Mouse (Mus musculus) gastrocnemius, adult 8-10 months (tissue): ENCODE results near the gene Med17. TPM values are rescaled to one million over a fixed set of nuclear protein-coding genes. Genes with fewer than 3 reads are reported as not detected.

ENCODE experiments used
- DNase-seq, 2 experiments: peaks; one replicate each; pipeline ENCODE4 v3.0.0; 2022; ENCODE audit warnings: low spot score in 2 of 2
- total RNA-seq, 4 experiments: library from RNA; stranded (reverse); gene quantifications; 2 replicates each; pipeline ENCODE4 v1.2.4; 2022

The Med17 gene
- total RNA-seq, 4 experiments from 2014 or later = 9.5 to 11.0 (median 10.3) TPM

- no peak for DNase-seq
Observed at GRCm38 (mm10) chr9:15289251-15289650, 9.5 kb upstream of the Med17 start.

GRCm38 (mm10) chr9:15288402-15288801 is 8.7 kb upstream of the Med17 start:
- DNase-seq = no peak

GRCm38 (mm10) chr9:15287846-15288245 is 8.1 kb upstream of the Med17 start:
- no peak for DNase-seq

- no peak for DNase-seq
Observed at GRCm38 (mm10) chr9:15285443-15285842, 5.7 kb upstream of the Med17 start.

GRCm38 (mm10) chr9:15280491-15280879 is 754 bp upstream of the Med17 start:
- DNase-seq = no peak

GRCm38 (mm10) chr9:15279139-15279648 is 537 bp downstream of the Med17 start:
- DNase-seq = no peak

- DNase-seq = no peak
Observed at GRCm38 (mm10) chr9:15278343-15278742, 1.4 kb downstream of the Med17 start.

- DNase-seq = no peak
Observed at GRCm38 (mm10) chr9:15276855-15277254, 2.9 kb downstream of the Med17 start.

GRCm38 (mm10) chr9:15273981-15274380 is 5.8 kb downstream of the Med17 start:
- DNase-seq = no peak

- DNase-seq = no peak
Observed at GRCm38 (mm10) chr9:15263487-15263886, 16.2 kb downstream of the Med17 start.

GRCm38 (mm10) chr9:15261980-15262379 is 17.8 kb downstream of the Med17 start:
- no peak for DNase-seq

- DNase-seq = no peak
Observed at GRCm38 (mm10) chr9:15256214-15256613, 23.5 kb downstream of the Med17 start.

GRCm38 (mm10) chr9:15254501-15254900 is 25.2 kb downstream of the Med17 start:
- DNase-seq = no peak

- DNase-seq = no peak
Observed at GRCm38 (mm10) chr9:15252196-15252595, 27.5 kb downstream of the Med17 start.

- DNase-seq = no peak
Observed at GRCm38 (mm10) chr9:15250376-15250775, 29.4 kb downstream of the Med17 start.

GRCm38 (mm10) chr9:15245319-15246075 is 34.2 kb downstream of the Med17 start:
- DNase-seq = no peak

GRCm38 (mm10) chr9:15242130-15242529 is 37.6 kb downstream of the Med17 start:
- no peak for DNase-seq

- DNase-seq = no peak
Observed at GRCm38 (mm10) chr9:15241596-15241939, 38.2 kb downstream of the Med17 start.

GRCm38 (mm10) chr9:15240863-15241595 is 38.7 kb downstream of the Med17 start:
- DNase-seq = no peak

GRCm38 (mm10) chr9:15240006-15240405 is 39.7 kb downstream of the Med17 start:
- DNase-seq = no peak

- no peak for DNase-seq
Observed at GRCm38 (mm10) chr9:15239042-15239925, 40.4 kb downstream of the Med17 start, which contains the start of gene Vstm5. Vstm5 (plus strand) TSS chr9:15239045.
